Mouse (Mus musculus) heart, embryonic 16.5 days (tissue): ENCODE results near the gene Dixdc1. TPM values are rescaled to one million over a fixed set of nuclear protein-coding genes. Genes with fewer than 3 reads are reported as not detected.

ENCODE experiments used
- ATAC-seq: fragments of 200-750 bp; cut with Nextera tagmentation; replicated peaks from 2 replicates; pipeline ENCODE4 v1.8.0; 2017; ENCODE audit warnings: moderate number of reproducible peaks; ENCODE audit not compliant: insufficient read depth, low FRiP score; ENCODE audit errors: extremely low read depth
- H3K27ac ChIP-seq: fragments of 300-500 bp; sonication (generic); 2 replicates; pipeline ENCODE4 v1.5.1; 2014; ENCODE audit warnings: mild to moderate bottlenecking, low read length, control low read depth, moderate library complexity
- H3K27me3 ChIP-seq: fragments of 300-500 bp; sonication (generic); 2 replicates; pipeline ENCODE4 v1.6.1; 2014; ENCODE audit warnings: low read length, mixed read lengths; ENCODE audit not compliant: control insufficient read depth, insufficient read depth
- H3K36me3 ChIP-seq: fragments of 300-500 bp; sonication (generic); 2 replicates; pipeline ENCODE4 v1.6.1; 2014; ENCODE audit not compliant: control insufficient read depth, insufficient read depth
- H3K4me1 ChIP-seq: fragments of 300-500 bp; sonication (generic); 2 replicates; pipeline ENCODE4 v1.6.1; 2014; ENCODE audit warnings: low read length, mixed read lengths; ENCODE audit not compliant: control insufficient read depth, insufficient read depth
- H3K4me2 ChIP-seq: fragments of 300-500 bp; sonication (generic); 2 replicates; pipeline ENCODE4 v1.6.1; 2014; ENCODE audit warnings: low read depth, mild to moderate bottlenecking, control low read depth, low read length
- H3K4me3 ChIP-seq: fragments of 300-500 bp; sonication (generic); 2 replicates; pipeline ENCODE4 v1.5.1; 2014; ENCODE audit warnings: mild to moderate bottlenecking, control low read depth, low read length
- H3K9ac ChIP-seq: fragments of 300-500 bp; sonication (generic); 2 replicates; pipeline ENCODE4 v1.6.1; 2014; ENCODE audit warnings: low read length, control low read depth
- H3K9me3 ChIP-seq: fragments of 300-500 bp; sonication (generic); replicated peaks from 2 replicates; pipeline ENCODE4 v1.6.1; 2016; ENCODE audit warnings: low read length; ENCODE audit not compliant: control insufficient read depth
- WGBS: fragments of 180-500 bp; shearing (Covaris S2); extraction: QIAGEN DNeasy Blood & Tissue Kit; methylation state at CpG from one replicate; pipeline ENCODE4 v1.1.7; 2014; 5-methylcytosine and 5-hydroxymethylcytosine counted together
- polyA plus RNA-seq: library from polyadenylated mRNA; unstranded; fragments of >200 nt; fragmentation: Nextera tagmentation; extraction: Ambion mirVana; gene quantifications from 2 replicates; pipeline ENCODE4 v1.2.1, GENCODE M21; 2015

Dixdc1 gene
- polyA plus RNA-seq, 1 experiment from 2014 or later = 8.6 TPM

DNA sequence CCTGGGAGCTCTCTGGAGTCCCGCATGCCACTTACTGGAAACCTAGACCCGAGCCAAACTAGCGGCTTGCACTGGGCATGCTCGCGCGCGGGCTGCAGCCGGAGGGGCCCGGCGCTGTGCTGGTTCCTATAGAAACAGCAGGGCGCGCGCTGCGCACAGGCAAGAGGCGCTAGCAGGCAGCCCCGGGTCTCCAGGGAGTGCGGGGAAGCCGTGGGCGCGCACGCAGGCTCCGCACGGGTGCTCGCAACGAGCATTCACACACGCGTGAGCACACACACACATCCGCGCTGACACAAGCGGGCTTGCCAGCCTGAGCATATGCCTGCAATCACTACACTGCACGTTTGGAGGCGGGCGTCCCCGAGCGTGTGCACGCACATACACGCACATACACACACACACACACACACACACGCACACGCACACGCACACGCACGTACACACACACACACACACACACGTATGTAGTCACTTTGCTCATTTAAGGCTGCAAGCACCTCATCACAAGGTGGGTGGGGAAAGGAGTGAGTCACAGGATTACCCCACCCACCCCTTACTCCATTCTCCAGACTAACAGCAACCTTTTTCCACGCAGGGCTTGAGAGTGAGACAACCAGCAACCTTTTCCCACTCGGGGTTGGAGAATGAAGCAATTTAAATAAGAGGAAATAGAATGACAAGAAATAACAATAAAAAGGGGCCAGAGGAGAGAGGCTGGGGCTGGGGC lies 11.2 kb downstream of the Dixdc1 start:
- peak overlapping the region; percentile 84 for H3K27ac ChIP-seq
- H3K27me3 ChIP-seq = no peaks in the 10 kb centered on the region
- H3K4me1 ChIP-seq = peaks cover 35% of the 10 kb centered on the region
- no peaks in the 10 kb centered on the region for H3K36me3 ChIP-seq
- H3K9ac ChIP-seq = peak overlapping the region; percentile 90
- ATAC-seq = peak; percentile 88
- peak overlapping the region; percentile 92 for H3K4me2 ChIP-seq
- H3K9me3 ChIP-seq = no peaks in the 10 kb centered on the region
- peak overlapping the region; percentile 74 for H3K4me3 ChIP-seq
- under 1% methylated on average over 45 of the region's 45 CpGs for WGBS

DNA sequence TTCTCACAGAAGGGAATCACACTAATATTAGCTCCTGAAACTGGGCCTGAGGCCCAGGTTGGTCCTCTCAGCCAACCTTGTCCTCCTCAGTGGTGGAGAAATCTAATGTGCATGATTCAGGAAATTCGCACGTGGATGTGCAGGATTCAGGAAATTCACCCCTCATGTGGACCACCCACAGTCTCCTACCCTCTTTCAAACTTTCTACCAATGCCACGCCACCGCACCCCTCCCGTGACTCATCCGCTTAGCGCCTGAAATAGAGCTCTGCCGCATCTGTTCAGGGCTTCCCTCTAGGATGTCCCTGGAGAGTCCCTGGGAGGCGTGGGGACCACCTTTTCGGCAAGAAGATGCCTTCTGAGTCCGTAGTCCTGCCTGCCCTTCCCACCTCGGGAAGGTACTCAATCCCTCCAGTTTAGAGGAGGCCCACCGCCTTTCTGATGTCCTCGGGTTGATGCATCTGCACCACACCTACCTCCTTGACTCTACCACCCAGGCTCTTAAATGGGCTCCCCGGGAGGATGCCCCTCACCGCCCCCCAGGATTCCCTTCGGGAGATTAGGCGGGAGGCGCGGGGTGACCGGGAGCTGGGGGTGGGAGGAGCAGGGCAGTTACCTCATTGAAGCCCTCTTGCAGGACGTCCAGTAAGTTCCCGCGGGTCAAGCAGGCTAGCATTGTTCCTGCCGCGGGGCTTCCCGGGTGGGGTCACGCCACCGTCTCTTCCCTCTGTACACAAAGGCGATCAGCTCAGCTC lies 12.0 kb downstream of the Dixdc1 start:
- Histone ChIP-seq H3K4me3 (peak overlapping the region; percentile 74), H3K27me3 (no peaks in the 10 kb centered on the region), H3K9ac (peak overlapping the region; percentile 90), H3K27ac (peak overlapping the region; percentile 84), H3K36me3 (no peaks in the 10 kb centered on the region), H3K4me2 (peak overlapping the region; percentile 92), H3K4me1 (peaks cover 42% of the 10 kb centered on the region), H3K9me3 (no peaks in the 10 kb centered on the region)
- 3% methylated on average over 30 of the region's 30 CpGs for WGBS
- peak; percentile 3; the same call in 1 of the 2 replicates for ATAC-seq

DNA sequence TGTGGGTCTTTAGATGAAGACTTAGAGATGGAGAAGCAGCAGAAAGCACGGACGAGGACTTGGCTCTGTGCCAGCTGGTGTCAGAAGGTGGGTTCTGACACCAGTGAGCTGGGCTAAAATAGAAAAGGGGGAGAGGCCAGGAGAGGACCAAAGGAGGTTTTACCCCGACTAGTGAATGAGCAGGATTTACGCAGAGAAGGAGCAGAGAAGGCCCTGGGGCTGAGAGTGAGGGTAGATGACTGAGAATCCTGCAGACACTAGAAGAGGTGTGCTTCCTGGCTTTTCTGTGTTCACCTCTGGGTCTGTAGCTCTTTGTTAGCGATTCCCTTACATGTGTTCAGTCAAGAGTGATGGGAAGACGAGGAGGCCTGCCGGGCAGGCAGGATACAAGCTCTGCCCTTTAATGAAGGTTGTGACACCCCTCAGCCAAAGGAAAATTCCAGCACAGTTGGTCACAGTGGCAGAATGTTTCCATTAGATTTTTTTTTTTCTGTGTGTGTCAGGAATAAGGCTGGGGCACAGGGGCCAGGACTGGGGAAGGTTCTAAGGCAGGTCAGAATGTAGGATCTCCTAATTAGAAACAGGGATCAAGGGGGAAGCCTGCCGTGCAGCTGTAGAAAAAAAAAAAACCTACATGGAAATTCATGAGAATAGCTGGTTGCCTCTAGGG lies 13.3 kb downstream of the Dixdc1 start:
- Histone ChIP-seq H3K4me3 (peak overlapping the region; percentile 19), H3K9me3 (no peaks in the 10 kb centered on the region), H3K4me2 (peak overlapping the region; percentile 92), H3K36me3 (no peaks in the 10 kb centered on the region), H3K9ac (peak overlapping the region; percentile 45), H3K4me1 (peaks cover 48% of the 10 kb centered on the region), H3K27ac (peak overlapping the region; percentile 84), H3K27me3 (no peaks in the 10 kb centered on the region)
- WGBS = 41% methylated on average over 8 of the region's 8 CpGs
- no peak for ATAC-seq

DNA sequence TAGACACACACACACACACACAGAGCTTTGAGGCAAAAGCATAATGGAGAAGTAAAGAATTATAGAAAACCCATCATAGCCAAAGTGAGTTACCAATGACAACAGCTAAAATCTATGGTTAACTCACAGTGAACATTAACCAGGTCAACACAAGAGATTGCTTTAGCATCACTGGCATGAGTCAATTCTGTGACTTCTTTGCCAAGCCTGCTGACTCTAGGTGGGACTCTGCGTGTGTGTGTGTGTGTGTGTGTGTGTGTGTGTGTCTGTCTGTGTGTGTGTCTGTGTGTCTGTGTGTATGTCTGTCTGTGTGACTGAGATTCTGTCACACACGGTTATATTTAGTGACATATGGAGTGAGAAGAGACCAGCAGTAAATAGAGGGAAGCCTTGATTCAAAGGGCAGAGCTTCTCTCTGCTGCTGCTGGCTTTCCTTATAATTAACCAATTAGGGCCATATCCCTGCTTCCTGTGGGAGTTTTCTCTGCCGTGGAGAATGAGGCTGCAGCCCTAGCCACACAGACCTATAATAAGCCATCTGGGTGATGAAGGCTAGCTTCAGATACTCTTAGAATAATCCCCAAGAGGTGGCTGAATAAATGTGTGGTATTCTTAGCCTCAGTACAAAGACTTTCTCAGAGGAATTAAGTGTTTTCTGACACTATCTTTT lies 14.5 kb downstream of the Dixdc1 start:
- Histone ChIP-seq H3K9me3 (no peaks in the 10 kb centered on the region), H3K9ac (no peak overlapping the region), H3K27ac (peak overlapping the region; percentile 84), H3K4me2 (no peak overlapping the region), H3K4me3 (no peak overlapping the region), H3K36me3 (no peaks in the 10 kb centered on the region), H3K4me1 (peaks cover 50% of the 10 kb centered on the region), H3K27me3 (no peaks in the 10 kb centered on the region)
- no peak for ATAC-seq
- WGBS = 31% methylated on average over 3 of the region's 3 CpGs

DNA sequence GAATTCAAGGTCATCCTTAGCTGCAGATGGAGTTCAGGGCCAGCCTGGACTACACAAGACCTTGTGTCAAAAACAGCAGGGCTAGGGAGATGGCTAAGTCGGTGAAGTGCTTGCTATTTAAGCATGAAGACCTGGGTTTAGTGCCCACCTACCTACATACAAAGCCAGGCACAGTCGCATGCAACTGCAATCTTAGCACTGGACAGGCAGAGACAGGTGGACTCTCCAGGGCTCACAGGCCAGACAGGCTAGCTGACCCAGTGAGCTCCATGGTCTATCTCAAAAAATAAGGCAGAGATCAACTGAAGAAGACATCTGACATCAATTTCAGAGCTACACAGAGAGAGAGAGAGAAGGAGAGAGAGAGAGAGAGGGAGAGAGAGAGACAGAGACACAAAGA lies 15.2 kb downstream of the Dixdc1 start:
- no peaks in the 10 kb centered on the region for H3K9me3 ChIP-seq
- no peaks in the 10 kb centered on the region for H3K36me3 ChIP-seq
- 0 out of 2 replicates have a peak overlapping the region, but pooled peaks have one; percentile 31 for H3K9ac ChIP-seq
- H3K27ac ChIP-seq = peak overlapping the region; percentile 84
- ATAC-seq = no peak
- peaks cover 50% of the 10 kb centered on the region for H3K4me1 ChIP-seq
- H3K4me2 ChIP-seq = peak overlapping the region; percentile 25; the same call in 1 of the 2 replicates
- H3K27me3 ChIP-seq = no peaks in the 10 kb centered on the region
- H3K4me3 ChIP-seq = no peak overlapping the region
- WGBS = 69% methylated on average over 2 of the region's 2 CpGs

DNA sequence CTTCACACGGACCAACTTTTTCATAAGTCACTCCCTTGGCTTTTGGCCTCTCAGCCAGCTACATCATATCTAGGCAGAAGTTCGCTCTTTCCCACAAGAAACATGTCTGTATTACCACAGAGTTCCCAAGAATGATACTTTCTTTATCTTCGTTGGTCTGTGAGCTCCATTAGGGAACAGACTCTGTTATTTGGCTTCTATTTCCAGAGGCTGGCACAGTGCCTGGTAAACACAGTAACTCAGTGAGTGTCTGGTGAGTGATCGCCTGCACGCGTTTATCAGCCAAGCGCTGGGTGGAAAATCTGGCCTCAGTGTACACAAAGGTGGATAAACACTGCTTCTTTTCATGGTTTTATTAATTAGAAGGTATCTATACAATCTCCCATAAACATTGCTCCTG lies 15.9 kb downstream of the Dixdc1 start:
- H3K4me3 ChIP-seq = peak overlapping the region; percentile 38
- WGBS = 15% methylated on average over 7 of the region's 7 CpGs

DNA sequence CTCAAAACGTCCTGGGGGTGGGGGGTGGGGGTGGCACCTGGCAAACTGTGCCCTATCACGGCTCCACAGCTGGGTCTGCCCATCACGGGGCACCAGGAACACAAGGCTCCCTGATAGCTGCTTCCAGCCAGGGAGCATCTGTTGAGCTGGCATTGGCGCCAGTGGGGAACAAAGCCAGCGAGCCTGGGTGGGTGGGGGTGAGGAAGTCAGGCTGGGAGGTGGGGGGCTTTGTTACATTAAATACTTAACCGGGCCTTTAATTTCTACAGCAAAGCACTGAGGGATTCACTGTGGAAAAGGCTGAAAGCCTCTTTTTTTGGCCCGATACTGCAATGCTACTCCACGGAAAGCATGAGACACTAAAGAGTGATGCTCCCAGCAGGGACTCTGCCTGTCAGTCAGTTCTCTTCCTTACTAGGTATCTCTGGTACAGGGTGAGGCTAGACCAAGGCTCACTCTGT lies 16.8 kb downstream of the Dixdc1 start:
- Histone ChIP-seq H3K4me2 (peak overlapping the region; percentile 68), H3K27ac (peak overlapping the region; percentile 98), H3K9ac (peak overlapping the region; percentile 15; the same call in 1 of the 2 replicates), H3K9me3 (no peaks in the 10 kb centered on the region), H3K4me1 (peaks cover 42% of the 10 kb centered on the region), H3K36me3 (no peaks in the 10 kb centered on the region), H3K4me3 (no peak overlapping the region), H3K27me3 (no peaks in the 10 kb centered on the region)
- peak; percentile 38 for ATAC-seq
- 32% methylated on average over 8 of the region's 8 CpGs for WGBS

More for the DNA sequence above, 15.9 kb downstream of the Dixdc1 start:
- no peaks in the 10 kb centered on the region for H3K36me3 ChIP-seq
- no peaks in the 10 kb centered on the region for H3K27me3 ChIP-seq
- peak overlapping the region; percentile 98 for H3K27ac ChIP-seq
- no peaks in the 10 kb centered on the region for H3K9me3 ChIP-seq
- H3K4me2 ChIP-seq = peak overlapping the region; percentile 68
- ATAC-seq = peak; percentile 53
- H3K9ac ChIP-seq = peak overlapping the region; percentile 66
- H3K4me1 ChIP-seq = peaks cover 46% of the 10 kb centered on the region

DNA sequence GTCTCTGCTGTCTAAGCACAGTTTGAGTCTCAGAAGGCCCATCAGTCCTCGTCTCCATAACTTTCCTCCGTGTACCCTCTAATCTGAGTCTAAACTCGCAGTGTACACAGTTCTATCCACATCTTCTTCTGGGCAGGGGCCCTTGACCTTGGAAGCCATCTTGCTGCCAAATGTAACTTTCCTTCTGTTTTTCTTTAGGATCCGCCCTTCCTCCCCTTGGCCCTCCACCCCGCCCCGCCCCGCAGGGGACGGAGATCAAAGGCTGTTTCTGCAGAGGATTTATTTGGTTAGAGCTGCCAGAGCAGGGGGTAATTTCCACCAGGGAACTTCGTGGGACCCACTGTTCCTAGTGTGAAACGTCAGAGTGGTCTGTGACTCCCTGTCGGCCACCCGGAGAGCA lies 18.3 kb downstream of the Dixdc1 start:
- Histone ChIP-seq H3K27me3 (no peaks in the 10 kb centered on the region), H3K9ac (no peak overlapping the region), H3K4me1 (peaks cover 37% of the 10 kb centered on the region), H3K27ac (peak overlapping the region; percentile 14; the same call in 1 of the 2 replicates), H3K4me3 (no peak overlapping the region), H3K9me3 (no peaks in the 10 kb centered on the region), H3K4me2 (no peak overlapping the region), H3K36me3 (no peaks in the 10 kb centered on the region)
- 42% methylated on average over 12 of the region's 12 CpGs for WGBS
- ATAC-seq = no peak
